Mouse (Mus musculus): ENCODE data around the gene Dennd6b.

GRCm38 (mm10) chr15:89177576-89178259 is 18.6 kb downstream of the Dennd6b start:
- TF ChIP-seq CTCF (conservative IDR thresholded peaks at IDR 0.05; ENCODE audit: insufficient read depth, insufficient read length, low read depth, low read length) (no peak), POLR2A (IDR thresholded peaks at IDR 0.05; ENCODE audit: low read depth, low read length) (no peak)

Measured in kidney, adult 2 months (tissue).